Mouse (Mus musculus) macrophage (primary cell): Measurements from ENCODE around the gene Qrfp. TPM values are rescaled to one million over a fixed set of nuclear protein-coding genes. Genes with fewer than 3 reads are reported as not detected.

Experiments used
- H3K27ac ChIP-seq: fragments of 350-480 bp; formaldehyde crosslinking; 2 replicates; pipeline ENCODE4 v1.9.0; 2021
- H3K36me3 ChIP-seq: fragments of 350-480 bp; formaldehyde crosslinking; 2 replicates; pipeline ENCODE4 v1.9.0; 2021; ENCODE audit errors: inconsistent target
- H3K4me3 ChIP-seq: fragments of 350-480 bp; formaldehyde crosslinking; 2 replicates; pipeline ENCODE4 v1.9.0; 2021; ENCODE audit errors: inconsistent target
- H3K79me2 ChIP-seq: fragments of 350-480 bp; formaldehyde crosslinking; 2 replicates; pipeline ENCODE4 v1.9.0; 2021; ENCODE audit errors: inconsistent target
- WGBS: methylation state at CpG from one replicate; pipeline ENCODE4 v1.1.7; 2026; ENCODE audit warnings: inconsistent platforms; ENCODE audit not compliant: missing documents; 5-methylcytosine and 5-hydroxymethylcytosine counted together
- polyA plus RNA-seq: library from polyadenylated mRNA; stranded (reverse); fragments of 250-400 nt; gene quantifications from 3 replicates; pipeline ENCODE4 v1.2.4, GENCODE M21; 2018; ENCODE audit warnings: inconsistent platforms
- total RNA-seq, 78 experiments: library from RNA; depleted of rRNA; stranded (reverse); fragments of 250-400 nt; gene quantifications; 1 replicate in 9 of 78; 2 replicates in 24 of 78; 3 replicates in 43 of 78; 4 replicates in 2 of 78; pipeline ENCODE4 v1.2.4; 2018; ENCODE audit warnings: inconsistent platforms in 56 of 78

Gene Qrfp
- total RNA-seq (2018; cell fraction: chromatin; rRNA removed): not detected
- not detected for total RNA-seq (2018; cell fraction: cytosol; rRNA removed)
- total RNA-seq (2018; cell fraction: nucleus; rRNA removed): not detected
- polyA plus RNA-seq: not detected in 3 replicates

GRCm38 (mm10) chr2:31810444-31810843, at the start of gene Qrfp:
TSS of gene Qrfp (minus strand) at chr2:31810580.
- Histone ChIP-seq H3K36me3 (no peaks in the 10 kb centered on the region), H3K79me2 (no peaks in the 10 kb centered on the region), H3K27ac (no peak within 1 kb of the TSS), H3K4me3 (no peak within 1 kb of the TSS)
- WGBS: 38% methylated on average over 12 of the region's 12 CpGs

GRCm38 (mm10) chr2:31858500-31858899, 48.1 kb upstream of the Qrfp start:
- Histone ChIP-seq H3K79me2 (no peaks in the 10 kb centered on the region), H3K4me3 (no peak overlapping the region), H3K36me3 (no peaks in the 10 kb centered on the region), H3K27ac (no peak overlapping the region)
- WGBS: 86% methylated on average over 12 of the region's 12 CpGs

GRCm38 (mm10) chr2:31857180-31857579, 46.8 kb upstream of the Qrfp start:
- Histone ChIP-seq H3K4me3 (no peak overlapping the region), H3K79me2 (no peaks in the 10 kb centered on the region), H3K27ac (no peak overlapping the region), H3K36me3 (no peaks in the 10 kb centered on the region)
- 71% methylated on average over 6 of the region's 6 CpGs for WGBS

- Histone ChIP-seq H3K79me2 (no peaks in the 10 kb centered on the region), H3K27ac (no peak overlapping the region), H3K4me3 (no peak overlapping the region), H3K36me3 (no peaks in the 10 kb centered on the region)
- 61% methylated on average over 8 of the region's 8 CpGs for WGBS
Observed at GRCm38 (mm10) chr2:31855991-31856390, 45.6 kb upstream of the Qrfp start.

- Histone ChIP-seq H3K79me2 (no peaks in the 10 kb centered on the region), H3K27ac (no peak overlapping the region), H3K36me3 (no peaks in the 10 kb centered on the region), H3K4me3 (no peak overlapping the region)
- WGBS: 89% methylated on average over 12 of the region's 12 CpGs
Observed at GRCm38 (mm10) chr2:31850141-31850540, 39.8 kb upstream of the Qrfp start.

GRCm38 (mm10) chr2:31847908-31848307, 37.5 kb upstream of the Qrfp start:
- Histone ChIP-seq H3K79me2 (no peaks in the 10 kb centered on the region), H3K36me3 (no peaks in the 10 kb centered on the region), H3K4me3 (no peak overlapping the region), H3K27ac (no peak overlapping the region)
- whole genome bisulfite sequencing: 44% methylated on average over 6 of the region's 6 CpGs

- H3K79me2 ChIP-seq: no peaks in the 10 kb centered on the region
- no peak overlapping the region for H3K27ac ChIP-seq
- 7% methylated on average over 35 of the region's 35 CpGs for WGBS
- H3K36me3 ChIP-seq: no peaks in the 10 kb centered on the region
- no peak overlapping the region for H3K4me3 ChIP-seq
Observed at GRCm38 (mm10) chr2:31846692-31847660, 36.6 kb upstream of the Qrfp start.

- no peaks in the 10 kb centered on the region for H3K79me2 ChIP-seq
- no peak within 1 kb of the TSS for H3K27ac ChIP-seq
- no peaks in the 10 kb centered on the region for H3K36me3 ChIP-seq
- WGBS: 1% methylated on average over 74 of the region's 88 CpGs
- no peak within 1 kb of the TSS for H3K4me3 ChIP-seq
Observed at GRCm38 (mm10) chr2:31845896-31846691, 35.7 kb upstream of the Qrfp start, which contains the start of gene Fibcd1. TSS of gene Fibcd1 (minus strand) at chr2:31846005.

- H3K36me3 ChIP-seq: no peaks in the 10 kb centered on the region
- H3K4me3 ChIP-seq: no peak overlapping the region
Observed at GRCm38 (mm10) chr2:31845512-31845895, 35.1 kb upstream of the Qrfp start.

GRCm38 (mm10) chr2:31844729-31845136, 34.4 kb upstream of the Qrfp start:
- 16% methylated on average over 10 of the region's 10 CpGs for WGBS
- H3K27ac ChIP-seq: no peak overlapping the region
- H3K4me3 ChIP-seq: no peak overlapping the region
- no peaks in the 10 kb centered on the region for H3K79me2 ChIP-seq
- no peaks in the 10 kb centered on the region for H3K36me3 ChIP-seq

More at GRCm38 (mm10) chr2:31845512-31845895, 35.1 kb upstream of the Qrfp start:
- WGBS: 4% methylated on average over 26 of the region's 26 CpGs
- Histone ChIP-seq H3K79me2 (no peaks in the 10 kb centered on the region), H3K27ac (no peak overlapping the region)

GRCm38 (mm10) chr2:31838868-31839267, 28.5 kb upstream of the Qrfp start:
- H3K79me2 ChIP-seq: no peaks in the 10 kb centered on the region
- H3K36me3 ChIP-seq: no peaks in the 10 kb centered on the region
- no peak overlapping the region for H3K4me3 ChIP-seq
- WGBS: 91% methylated on average over 1 of the region's 1 CpGs
- no peak overlapping the region for H3K27ac ChIP-seq

GRCm38 (mm10) chr2:31836985-31837384, 26.6 kb upstream of the Qrfp start:
- Histone ChIP-seq H3K4me3 (no peak overlapping the region), H3K79me2 (no peaks in the 10 kb centered on the region), H3K27ac (no peak overlapping the region), H3K36me3 (no peaks in the 10 kb centered on the region)
- WGBS: 68% methylated on average over 6 of the region's 6 CpGs

GRCm38 (mm10) chr2:31836091-31836490, 25.7 kb upstream of the Qrfp start:
- no peaks in the 10 kb centered on the region for H3K79me2 ChIP-seq
- no peak overlapping the region for H3K27ac ChIP-seq
- H3K36me3 ChIP-seq: no peaks in the 10 kb centered on the region
- 89% methylated on average over 9 of the region's 10 CpGs for WGBS
- no peak overlapping the region for H3K4me3 ChIP-seq

- 84% methylated on average over 4 of the region's 4 CpGs for whole genome bisulfite sequencing
- H3K27ac ChIP-seq: no peak overlapping the region
- no peak overlapping the region for H3K4me3 ChIP-seq
- no peaks in the 10 kb centered on the region for H3K36me3 ChIP-seq
- H3K79me2 ChIP-seq: no peaks in the 10 kb centered on the region
Observed at GRCm38 (mm10) chr2:31828311-31828825, 18.0 kb upstream of the Qrfp start.
